11 mouse cellular contexts compared by ENCODE assay signal in genomic region chr1:137091762-137092161, GRCm38 (mm10).
DNase-seq lines count a peak whose midpoint lies in the region; ATAC-seq and TF ChIP-seq lines count a peak whose summit lies in the region.
"Had no signal": no experiment of that assay in that cellular context is flagged by ENCODE, and none has a peak within 500 bp of the region (broad histone marks: within the 10 kb centered on the region; RNA-seq: fewer than 3 reads in every experiment).

No protein-coding gene starts in this region.

- H3K36me3 ChIP-seq in ES-E14 (ENCODE audit: control insufficient read depth, insufficient read depth, low read length, poor library complexity, severe bottlenecking): no peaks in the 10 kb centered on the region
- H3K36me3 ChIP-seq in embryonic facial prominence, embryonic 10.5 days (replicated peaks): no peaks in the 10 kb centered on the region
- no peaks in the 10 kb centered on the region for H3K36me3 ChIP-seq in midbrain, embryonic 15.5 days (replicated peaks)
- H3K36me3 ChIP-seq: heart, embryonic 13.5 days; intestine, embryonic 15.5 days; liver, embryonic 12.5 days had no signal

- H3K4me1 ChIP-seq in ES-E14 (ENCODE audit: control insufficient read depth in 2 of 2, insufficient read depth in 2 of 2, low read length in 2 of 2, poor library complexity in 1 of 2): no peaks in the 10 kb centered on the region
- H3K4me1 ChIP-seq in embryonic facial prominence, embryonic 10.5 days: no peaks in the 10 kb centered on the region
- H3K4me1 ChIP-seq in midbrain, embryonic 15.5 days: peaks cover 4% of the 10 kb centered on the region; the same call in 1 of the 2 replicates
- H3K4me1 ChIP-seq: heart, embryonic 13.5 days; liver, embryonic 12.5 days had no signal

- peak; percentile 10 to 50 for DNase-seq in frontal cortex, adult 2 months (ENCODE audit: extremely low spot score in 1 of 2, low spot score in 1 of 2)
- DNase-seq in frontal cortex, postnatal 25 days (ENCODE audit: low spot score in 2 of 2): no peak
- DNase-seq in ES-E14 (ENCODE audit: low read depth, low spot score): peak; percentile 3
- DNase-seq in embryonic facial prominence, embryonic 10.5 days (ENCODE audit: low spot score): peak; percentile 16
- no peak for DNase-seq in ovary, postnatal 14 days (ENCODE audit: low spot score)
- no peak for DNase-seq in thymus, adult 18-20 months
- no peak for DNase-seq in spleen, postnatal 4 days (ENCODE audit: low spot score in 2 of 2)

- no peak overlapping the region for H3K27ac ChIP-seq in ES-E14 (ENCODE audit: insufficient read depth, low read depth, low read length, poor library complexity, severe bottlenecking)
- H3K27ac ChIP-seq in embryonic facial prominence, embryonic 10.5 days (replicated peaks): no peak overlapping the region
- 0 out of 2 replicates have a peak overlapping the region, but pooled peaks have one; percentile 0 for H3K27ac ChIP-seq in midbrain, embryonic 15.5 days
- H3K27ac ChIP-seq: heart, embryonic 13.5 days; intestine, embryonic 15.5 days; liver, embryonic 12.5 days had no signal

- H3K4me2 ChIP-seq in midbrain, embryonic 15.5 days: peak overlapping the region; percentile 26
- H3K4me2 ChIP-seq: heart, embryonic 13.5 days; intestine, embryonic 15.5 days; liver, embryonic 12.5 days had no signal

- H3K4me3 ChIP-seq in ES-E14 (ENCODE audit: insufficient read depth in 1 of 2, low read depth in 1 of 2, low read length in 2 of 2, poor library complexity in 1 of 2, severe bottlenecking in 1 of 2): no peak overlapping the region
- H3K4me3 ChIP-seq in embryonic facial prominence, embryonic 10.5 days: no peak overlapping the region
- no peak overlapping the region for H3K4me3 ChIP-seq in midbrain, embryonic 15.5 days
- H3K4me3 ChIP-seq: heart, embryonic 13.5 days; intestine, embryonic 15.5 days; liver, embryonic 12.5 days had no signal

- no peaks in the 10 kb centered on the region for H3K27me3 ChIP-seq in embryonic facial prominence, embryonic 10.5 days (replicated peaks; ENCODE audit: low read depth, poor library complexity, severe bottlenecking)
- no peaks in the 10 kb centered on the region for H3K27me3 ChIP-seq in midbrain, embryonic 15.5 days (replicated peaks)
- H3K27me3 ChIP-seq: heart, embryonic 13.5 days; intestine, embryonic 15.5 days; liver, embryonic 12.5 days had no signal

- H3K9ac ChIP-seq in ES-E14 (ENCODE audit: insufficient read depth, low read depth, low read length, poor library complexity, severe bottlenecking): no peak overlapping the region
- no peak overlapping the region for H3K9ac ChIP-seq in midbrain, embryonic 15.5 days
- H3K9ac ChIP-seq: heart, embryonic 13.5 days; intestine, embryonic 15.5 days; liver, embryonic 12.5 days had no signal

- in situ Hi-C loops in ES-E14 (cut with MboI; ENCODE audit: low sequenced_read_pairs in 2 of 2, unreplicated experiment in 2 of 2): no loop called here

- peak; percentile 82 for ATAC-seq in midbrain, embryonic 15.5 days (replicated peaks)
- ATAC-seq: intestine, embryonic 15.5 days; liver, embryonic 12.5 days had no signal

- no peaks in the 10 kb centered on the region for H3K9me3 ChIP-seq in ES-E14 (ENCODE audit: control insufficient read depth, insufficient read depth, low read depth, low read length)
- no peaks in the 10 kb centered on the region for H3K9me3 ChIP-seq in embryonic facial prominence, embryonic 10.5 days
- H3K9me3 ChIP-seq in midbrain, embryonic 15.5 days: no peaks in the 10 kb centered on the region
- H3K9me3 ChIP-seq: heart, embryonic 13.5 days; intestine, embryonic 15.5 days; liver, embryonic 12.5 days had no signal

- 30% methylated on average over 9 of the region's 9 CpGs for whole genome bisulfite sequencing in embryonic facial prominence, embryonic 10.5 days
- WGBS in midbrain, embryonic 15.5 days: 3% methylated on average over 9 of the region's 9 CpGs

TF ChIP-seq in ES-E14, 5 proteins besides CTCF, POLR2A, EP300 and RAD21:
- TF ChIP-seq ZC3H11A (IDR thresholded peaks at IDR 0.05; ENCODE audit: borderline replicate concordance, low read depth, low read length) (no peak), ZNF384 (IDR thresholded peaks at IDR 0.05; ENCODE audit: low read depth, low read length) (no peak), MAFK (IDR thresholded peaks at IDR 0.05; ENCODE audit: insufficient read depth, low read depth, low read length) (peak; percentile 43; the same call in 1 of the 2 replicates)

Comparison
In these comparisons a context has a peak if more than half of its experiments do, and no peak if none do; other contexts are left out.
1. DNase-seq: peak in frontal cortex, adult 2 months (2 of 2), ES-E14 (single experiment) and embryonic facial prominence, embryonic 10.5 days (single experiment); none in frontal cortex, postnatal 25 days (0 of 2), ovary, postnatal 14 days (single experiment), thymus, adult 18-20 months (0 of 2) and spleen, postnatal 4 days (0 of 2).